Mouse (Mus musculus) C2C12 (cell line): ENCODE results near the gene Atxn2.

Experiments
- CEBPB ChIP-seq: IDR thresholded peaks from one replicate; pipeline ENCODE4 v1.6.1; 2011; ENCODE audit warnings: low read depth, mild to moderate bottlenecking, control low read depth, moderate library complexity
- FOSL1 ChIP-seq: IDR thresholded peaks from one replicate; pipeline ENCODE4 v1.8.0; 2011; ENCODE audit warnings: mild to moderate bottlenecking, low read length; ENCODE audit not compliant: poor library complexity, insufficient read depth, severe bottlenecking
- MAX ChIP-seq: IDR thresholded peaks from one replicate; pipeline ENCODE4 v1.6.1; 2011; ENCODE audit warnings: mild to moderate bottlenecking, control low read depth
- MYOG ChIP-seq: IDR thresholded peaks from one replicate; pipeline ENCODE4 v1.6.1; 2011; ENCODE audit not compliant: control insufficient read depth, insufficient read length; ENCODE audit errors: extremely low read depth

DNA sequence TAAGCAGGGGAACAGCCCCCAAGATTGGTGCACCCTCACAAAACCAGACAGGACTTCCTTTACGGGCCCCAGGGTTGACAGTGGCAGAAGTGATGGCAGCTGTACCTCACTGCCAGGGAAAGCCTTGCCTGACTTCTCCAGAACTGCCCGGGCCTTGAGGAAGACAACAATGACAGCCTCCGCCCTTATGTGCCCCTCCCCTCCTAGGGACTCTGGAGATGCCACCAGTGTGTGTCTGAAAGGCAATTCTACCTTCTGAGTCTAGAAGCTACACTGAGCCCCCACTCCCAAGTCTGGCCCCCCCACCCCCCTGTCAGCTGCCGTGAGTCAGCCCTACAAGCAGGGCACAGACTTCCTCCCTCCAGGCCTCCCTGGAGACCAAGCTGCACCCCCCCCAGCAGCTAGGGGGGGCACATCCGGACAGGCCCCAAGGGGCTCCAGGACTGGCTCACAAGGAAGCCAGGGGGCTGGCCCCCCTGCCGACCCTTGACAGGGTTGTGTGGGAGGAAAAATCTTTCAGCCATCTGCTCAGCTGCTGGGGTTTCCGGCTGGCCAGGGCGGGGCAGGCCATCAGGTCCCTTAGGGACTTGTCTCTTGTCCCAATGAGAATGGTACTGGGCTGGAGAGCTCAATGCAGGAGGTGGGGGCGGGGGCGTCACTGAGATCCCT lies 122.6 kb downstream of the Atxn2 start:
- TF ChIP-seq MAX (no peak), FOSL1 (no peak), MYOG (no peak), CEBPB (no peak)
